Mouse (Mus musculus) monocyte, adult 5-6 weeks (primary cell): ENCODE data around the gene Rnf26. TPM values are rescaled to one million over a fixed set of nuclear protein-coding genes. Genes with fewer than 3 reads are reported as not detected.
A peak's percentile ranks its signal among the peaks of the same experiment; 100 is the strongest.

Experiments used
- ATAC-seq: fragments of 153-309, 156-312 bp; replicated peaks from 2 replicates; pipeline ENCODE4 v1.8.0; 2017; ENCODE audit warnings: mild to moderate bottlenecking; ENCODE audit not compliant: low TSS enrichment, insufficient number of reproducible peaks, severe bottlenecking, poor library complexity, low FRiP score
- total RNA-seq: library from RNA; stranded (forward); fragments of 200-1000, 200-491, 200-594 nt; gene quantifications from 3 replicates; pipeline ENCODE4 v1.2.3, GENCODE M21; 2017

Gene Rnf26
- total RNA-seq, 1 experiment from 2014 or later: 7.1 TPM

GRCm38 (mm10) chr9:44101490-44101889 is 11.8 kb downstream of the Rnf26 start, which contains the start of gene Mfrp:
TSS of gene Mfrp (plus strand) at chr9:44101729.
- no peak for ATAC-seq

- no peak for ATAC-seq
Observed at GRCm38 (mm10) chr9:44096536-44096935, 16.8 kb downstream of the Rnf26 start.

- ATAC-seq: no peak
Observed at GRCm38 (mm10) chr9:44095781-44096180, 17.5 kb downstream of the Rnf26 start.

- no peak for ATAC-seq
Observed at GRCm38 (mm10) chr9:44094737-44095136, 18.6 kb downstream of the Rnf26 start.

GRCm38 (mm10) chr9:44093612-44094503 is 19.5 kb downstream of the Rnf26 start:
- ATAC-seq: peak; percentile 47; the same call in 1 of the 2 replicates

GRCm38 (mm10) chr9:44088877-44089608 is 24.3 kb downstream of the Rnf26 start:
- peak; percentile 61 for ATAC-seq

GRCm38 (mm10) chr9:44087761-44088455 is 25.4 kb downstream of the Rnf26 start:
- ATAC-seq: no peak

- no peak for ATAC-seq
Observed at GRCm38 (mm10) chr9:44086960-44087359, 26.4 kb downstream of the Rnf26 start.

- no peak for ATAC-seq
Observed at GRCm38 (mm10) chr9:44085741-44086665, 27.3 kb downstream of the Rnf26 start.

GRCm38 (mm10) chr9:44085276-44085675 is 28.0 kb downstream of the Rnf26 start:
- no peak for ATAC-seq

- ATAC-seq: peak; percentile 32; the same call in 1 of the 2 replicates
Observed at GRCm38 (mm10) chr9:44084659-44085229, 28.6 kb downstream of the Rnf26 start.

- no peak for ATAC-seq
Observed at GRCm38 (mm10) chr9:44084236-44084635, 29.1 kb downstream of the Rnf26 start.

GRCm38 (mm10) chr9:44083392-44084121 is 29.8 kb downstream of the Rnf26 start:
- ATAC-seq: no peak

- no peak for ATAC-seq
Observed at GRCm38 (mm10) chr9:44082266-44082665, 31.1 kb downstream of the Rnf26 start.

- ATAC-seq: no peak
Observed at GRCm38 (mm10) chr9:44081581-44081980, 31.7 kb downstream of the Rnf26 start.

- peak; percentile 60 for ATAC-seq
Observed at GRCm38 (mm10) chr9:44080953-44081352, 32.4 kb downstream of the Rnf26 start.
